Mouse (Mus musculus) heart, adult 9 months (tissue): ENCODE data around the gene Tecr.
"Not testable (repeated sequence)": the region's sequence is repeated elsewhere in the genome, so short reads cannot be mapped to it uniquely, and the experiment has no call there.

ENCODE experiments used
- DNase-seq, 2 experiments: peaks; one replicate each; pipeline ENCODE4 v3.0.0; 2022; ENCODE audit warnings: low spot score in 2 of 2

The Tecr gene

GRCm38 (mm10) chr8:83618566-83618965 is 10.8 kb upstream of the Tecr start:
- DNase-seq = no peak

DNA sequence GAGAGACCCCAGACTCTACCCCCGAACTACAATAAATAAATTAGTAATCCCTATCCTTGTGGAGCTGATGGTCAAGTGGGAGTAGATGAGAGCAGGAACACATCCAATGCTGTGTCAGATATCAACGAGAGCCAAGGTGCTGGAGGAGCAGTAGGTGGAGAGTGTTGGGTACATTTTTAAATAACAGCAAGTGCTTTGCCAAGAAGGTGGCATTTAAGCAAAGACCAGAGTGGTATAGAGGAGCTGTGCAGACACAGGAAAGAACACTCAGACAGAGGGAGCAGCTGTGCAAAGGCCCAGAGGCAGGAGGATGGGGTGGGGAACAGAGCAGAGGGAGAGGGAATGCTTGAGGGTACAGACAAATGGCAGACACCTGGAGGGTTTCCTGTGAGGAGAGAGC is 9.3 kb upstream of the Tecr start:
- no peak for DNase-seq

- no peak for DNase-seq
Observed at GRCm38 (mm10) chr8:83616625-83617024, 8.9 kb upstream of the Tecr start.

GRCm38 (mm10) chr8:83613695-83614094 is 5.9 kb upstream of the Tecr start:
- DNase-seq = no peak

DNA sequence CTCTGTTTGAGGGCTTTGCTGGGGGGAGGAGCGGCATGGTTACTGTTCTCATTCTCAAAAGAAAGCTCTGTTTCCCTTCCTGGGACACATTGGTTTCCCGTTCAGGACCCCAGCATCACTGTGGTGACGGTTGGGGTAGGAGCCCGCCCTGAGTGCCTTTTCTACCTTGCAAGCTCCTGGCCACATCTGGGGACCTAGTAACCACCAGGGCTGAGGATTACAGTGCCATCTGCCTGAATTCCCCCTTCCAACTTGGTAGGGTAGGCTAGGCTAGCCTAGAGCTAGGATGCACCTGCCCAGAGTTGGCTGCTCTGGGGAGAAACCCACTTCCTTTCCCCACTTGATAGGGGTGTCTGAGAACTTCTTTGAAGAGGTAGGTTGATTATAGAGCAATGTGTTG is 4.2 kb upstream of the Tecr start:
- no peak for DNase-seq

DNA sequence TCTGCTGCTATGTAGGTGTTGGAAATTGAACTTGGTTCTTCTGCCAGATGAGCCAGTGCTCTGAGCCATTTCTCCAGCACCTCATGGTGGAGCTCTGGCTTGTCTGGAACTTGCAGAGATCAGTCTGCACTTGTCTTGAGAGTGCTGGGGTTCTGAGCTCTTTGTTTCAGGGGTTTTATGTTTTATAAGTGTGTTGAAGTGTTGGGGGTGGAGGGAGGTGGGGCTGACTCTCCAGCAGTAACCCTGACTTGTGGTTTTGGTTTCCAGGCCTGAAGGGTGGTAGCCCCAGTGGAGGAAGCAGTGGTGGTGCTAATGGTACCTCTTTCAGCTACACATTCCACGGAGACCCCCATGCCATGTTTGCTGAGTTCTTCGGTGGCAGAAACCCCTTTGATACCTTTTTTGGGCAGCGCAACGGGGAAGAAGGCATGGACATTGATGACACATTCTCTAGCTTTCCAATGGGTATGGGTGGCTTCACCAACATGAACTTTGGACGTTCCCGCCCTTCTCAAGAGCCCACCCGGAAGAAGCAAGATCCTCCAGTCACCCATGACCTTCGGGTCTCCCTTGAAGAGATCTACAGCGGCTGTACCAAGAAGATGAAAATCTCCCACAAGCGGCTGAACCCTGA is 1.9 kb upstream of the Tecr start:
- no peak for DNase-seq

GRCm38 (mm10) chr8:83609086-83609485 is 1.3 kb upstream of the Tecr start:
- no peak for DNase-seq

GRCm38 (mm10) chr8:83608398-83608829 is 643 bp upstream of the Tecr start:
- peak; percentile 85 to 86 for DNase-seq

- no peak for DNase-seq
Observed at GRCm38 (mm10) chr8:83602650-83603029, 5.1 kb downstream of the Tecr start.

DNA sequence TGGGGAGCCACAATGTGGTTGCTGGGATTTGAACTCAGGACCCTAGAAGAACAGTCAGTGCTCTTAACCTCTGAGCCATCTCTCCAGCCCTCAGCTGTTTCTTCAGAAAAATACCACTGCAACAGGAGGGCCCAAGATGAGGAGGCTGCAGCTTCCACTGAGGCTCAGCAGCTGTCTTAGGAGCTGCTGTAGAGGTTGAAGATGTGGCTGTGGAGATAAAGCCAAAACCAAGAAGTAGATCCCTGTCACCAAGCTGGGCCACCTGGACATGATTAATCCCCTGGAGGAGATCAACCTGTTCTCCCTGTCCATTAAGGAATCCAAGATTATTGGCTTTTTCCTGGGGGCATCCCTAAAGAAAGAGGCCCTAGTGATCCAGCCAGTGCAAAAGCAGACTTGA is 8.0 kb downstream of the Tecr start:
- DNase-seq = no peak

DNA sequence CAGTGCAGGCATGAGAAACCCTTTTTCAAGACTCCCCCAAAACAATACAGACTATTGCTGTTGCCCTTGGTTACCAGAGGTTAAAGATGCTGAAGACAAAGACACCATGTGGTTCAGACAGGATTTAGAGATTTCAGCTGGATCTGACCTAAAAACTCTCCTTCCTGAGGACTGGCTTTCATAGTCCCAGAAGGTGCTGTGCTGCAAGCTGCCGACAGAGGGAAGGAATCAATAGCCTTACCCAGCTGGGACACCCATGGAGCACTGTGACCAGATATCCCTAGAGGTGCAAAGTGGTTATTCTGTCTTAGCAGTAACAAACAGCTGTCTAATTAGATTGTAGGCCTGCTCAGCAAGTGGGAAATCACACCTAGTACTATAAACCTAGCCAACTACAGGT is 9.6 kb downstream of the Tecr start:
- DNase-seq = no peak

- DNase-seq = no peak
Observed at GRCm38 (mm10) chr8:83596369-83596768, 11.4 kb downstream of the Tecr start.

GRCm38 (mm10) chr8:83595050-83595345 is 12.8 kb downstream of the Tecr start:
- not testable (repeated sequence) for DNase-seq

DNA sequence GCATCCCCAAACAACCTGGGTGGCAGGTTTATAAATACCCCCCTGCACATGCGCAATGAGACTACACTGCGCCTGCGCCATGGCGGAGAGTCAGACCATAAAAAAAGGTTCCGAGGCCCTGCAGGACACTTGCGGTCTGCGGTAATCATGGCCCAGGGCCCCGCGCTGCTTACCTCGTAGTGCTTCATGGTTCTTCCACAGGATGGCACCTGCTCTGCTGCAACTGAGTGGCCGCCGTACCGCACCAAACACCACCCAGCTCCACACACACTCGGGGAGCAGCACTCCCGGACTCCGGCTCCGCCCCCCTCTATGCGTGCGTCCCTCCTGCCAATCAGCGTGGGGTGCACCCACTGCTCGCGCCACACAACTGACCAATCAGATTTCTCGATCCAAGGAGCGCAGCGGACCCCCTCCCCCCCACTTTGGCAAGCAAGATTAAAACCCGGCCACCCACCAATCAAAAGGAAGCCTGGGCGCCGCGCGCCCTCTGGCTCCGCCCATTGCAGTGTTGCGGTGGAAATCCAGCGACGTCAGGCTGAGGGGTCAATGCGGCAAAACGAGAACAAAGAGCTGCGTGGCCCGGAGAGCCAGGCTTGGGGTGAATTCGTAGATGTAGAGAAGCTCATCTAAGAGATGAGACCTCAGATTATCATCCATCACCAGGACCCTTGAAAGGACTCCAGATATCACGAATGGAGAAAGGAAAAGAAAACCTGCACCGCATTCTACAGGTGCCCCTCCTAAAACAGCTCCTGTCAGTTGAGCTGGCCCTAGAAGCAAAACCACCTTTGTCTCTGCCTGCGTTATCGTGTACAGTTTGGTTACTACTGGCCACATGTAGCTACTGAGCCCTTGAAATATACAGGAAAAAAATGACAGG is 13.4 kb downstream of the Tecr start:
- peak; percentile 96 to 97 for DNase-seq

DNA sequence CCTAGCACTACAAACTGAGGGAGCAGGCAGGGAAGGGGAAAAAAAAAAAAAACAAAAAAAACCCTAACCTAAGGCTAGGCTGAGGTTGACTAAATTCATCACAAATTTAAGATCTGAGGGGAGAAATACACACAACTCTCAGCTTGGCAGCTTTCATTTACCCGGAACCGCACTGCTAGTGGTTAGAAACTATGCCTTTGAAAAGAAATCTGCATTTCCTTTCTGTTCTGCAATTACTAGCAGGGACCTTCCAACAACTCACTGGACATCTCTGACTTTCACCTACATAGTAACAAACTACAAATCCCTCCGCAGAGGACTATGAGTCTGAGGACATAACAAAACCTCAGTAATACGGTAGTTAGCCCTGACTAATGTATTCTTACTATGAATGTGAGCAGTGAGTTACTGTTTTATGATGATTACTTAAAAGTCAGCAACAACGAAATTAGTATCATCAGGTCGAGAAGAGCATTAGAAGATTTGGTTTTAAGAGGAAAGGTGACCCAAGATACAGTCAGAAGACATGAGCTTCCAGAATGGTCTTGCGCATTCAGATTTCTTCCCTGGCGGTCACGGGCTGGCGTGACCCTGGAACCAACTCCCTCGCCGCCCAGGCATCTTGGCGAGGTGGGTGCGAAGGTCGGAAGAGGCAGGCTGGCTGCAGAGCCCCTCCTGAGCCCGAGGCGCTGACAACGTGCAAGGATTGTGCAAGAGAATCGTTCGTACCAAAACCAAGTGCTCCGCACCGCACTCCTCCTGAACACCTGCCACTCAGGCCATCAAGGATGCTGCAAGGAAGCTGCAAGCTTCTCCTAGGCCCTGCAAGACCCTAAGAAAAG is 14.2 kb downstream of the Tecr start:
- no peak for DNase-seq

GRCm38 (mm10) chr8:83592682-83593081 is 15.1 kb downstream of the Tecr start:
- DNase-seq = no peak

- DNase-seq = no peak
Observed at GRCm38 (mm10) chr8:83590488-83591023, 17.2 kb downstream of the Tecr start.

DNA sequence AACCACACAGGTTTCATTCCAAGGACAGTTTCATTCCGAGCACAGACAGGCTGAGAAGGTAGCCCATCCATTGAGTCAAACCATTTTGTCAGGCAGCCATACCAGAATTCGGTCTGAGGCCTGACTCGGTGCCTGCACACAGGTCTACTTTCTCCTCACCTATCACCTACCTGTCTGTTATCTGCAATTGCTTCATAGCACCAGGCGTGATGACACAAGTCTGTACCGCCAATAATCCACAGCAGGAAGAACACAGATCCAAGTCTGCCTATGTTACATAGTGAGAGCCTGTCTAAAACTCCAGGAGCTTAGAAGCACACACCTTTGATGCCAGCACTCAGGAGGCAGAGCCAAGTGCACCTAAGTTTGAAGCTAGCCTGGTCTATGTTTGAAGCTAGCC is 18.9 kb downstream of the Tecr start:
- no peak for DNase-seq

GRCm38 (mm10) chr8:83587644-83588043 is 20.1 kb downstream of the Tecr start:
- no peak for DNase-seq

DNA sequence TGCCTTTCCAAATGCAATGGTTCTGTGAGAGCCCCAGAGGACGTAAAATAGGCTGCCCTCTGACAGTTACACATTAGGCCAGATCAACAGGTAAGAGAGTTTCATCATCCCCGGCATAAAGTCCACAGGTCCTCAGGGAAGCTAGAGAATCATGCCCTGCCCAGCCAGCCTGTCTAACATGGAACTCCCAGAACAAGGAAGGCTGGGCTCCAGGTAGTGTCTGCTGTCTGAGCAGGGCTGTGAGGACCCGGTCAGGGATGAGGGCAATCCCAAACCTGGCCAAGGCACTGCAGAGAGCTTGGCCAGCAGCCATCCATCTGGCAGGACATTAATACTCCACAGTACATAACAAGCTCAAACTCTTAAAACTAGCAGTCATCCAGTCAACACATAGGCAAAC is 22.4 kb downstream of the Tecr start:
- no peak for DNase-seq

GRCm38 (mm10) chr8:83584771-83585170 is 23.0 kb downstream of the Tecr start:
- no peak for DNase-seq

- DNase-seq = no peak
Observed at GRCm38 (mm10) chr8:83583236-83583635, 24.5 kb downstream of the Tecr start.
